Mouse (Mus musculus) embryonic facial prominence, embryonic 14.5 days (tissue): Measurements from ENCODE around the gene Calm3. TPM values are rescaled to one million over a fixed set of nuclear protein-coding genes. Genes with fewer than 3 reads are reported as not detected.

Experiments
- ATAC-seq: fragments of 200-750 bp; cut with Nextera tagmentation; 2 replicates; pipeline ENCODE4 v1.8.0; 2017; ENCODE audit warnings: low read depth, moderate number of reproducible peaks, moderate TSS enrichment
- DNase-seq: peaks from one replicate; pipeline ENCODE4 v3.0.0-alpha.2; 2015; ENCODE audit warnings: low spot score
- H3K27ac ChIP-seq: fragments of 300-500 bp; sonication (generic); replicated peaks from 2 replicates; pipeline ENCODE4 v1.5.1; 2014; ENCODE audit warnings: low read depth, mild to moderate bottlenecking, low read length, moderate library complexity
- H3K27me3 ChIP-seq: fragments of 300-500 bp; sonication (generic); replicated peaks from 2 replicates; pipeline ENCODE4 v1.6.1; 2014; ENCODE audit warnings: low read length; ENCODE audit not compliant: control insufficient read depth, insufficient read depth
- H3K36me3 ChIP-seq: fragments of 300-500 bp; sonication (generic); 2 replicates; pipeline ENCODE4 v1.6.1; 2014; ENCODE audit warnings: low read length, mixed read lengths; ENCODE audit not compliant: control insufficient read depth, insufficient read depth
- H3K4me1 ChIP-seq: fragments of 300-500 bp; sonication (generic); 2 replicates; pipeline ENCODE4 v1.6.1; 2014; ENCODE audit warnings: antibody characterized with exemption, low read length; ENCODE audit not compliant: control insufficient read depth, insufficient read depth
- H3K4me2 ChIP-seq: fragments of 300-500 bp; sonication (generic); 2 replicates; pipeline ENCODE4 v1.6.1; 2014; ENCODE audit warnings: low read depth, mild to moderate bottlenecking, low read length, moderate library complexity, mixed read lengths
- H3K4me3 ChIP-seq: fragments of 300-500 bp; sonication (generic); 2 replicates; pipeline ENCODE4 v1.5.1; 2014; ENCODE audit warnings: low read depth, mild to moderate bottlenecking, low read length
- H3K9ac ChIP-seq: fragments of 300-500 bp; sonication (generic); 2 replicates; pipeline ENCODE4 v1.6.1; 2014; ENCODE audit warnings: low read depth, mild to moderate bottlenecking, low read length, moderate library complexity, mixed read lengths
- H3K9me3 ChIP-seq: fragments of 300-500 bp; sonication (generic); 2 replicates; pipeline ENCODE4 v1.6.1; 2016; ENCODE audit warnings: low read length; ENCODE audit not compliant: control insufficient read depth
- WGBS: fragments of 180-500 bp; shearing (Covaris S2); extraction: QIAGEN DNeasy Blood & Tissue Kit; methylation state at CpG from one replicate; pipeline ENCODE4 v1.1.7; 2014; 5-methylcytosine and 5-hydroxymethylcytosine counted together
- polyA plus RNA-seq: library from polyadenylated mRNA; unstranded; fragments of >200 nt; fragmentation: Nextera tagmentation; extraction: Ambion mirVana; gene quantifications from 2 replicates; pipeline ENCODE4 v1.2.1, GENCODE M21; 2014

The Calm3 gene
- polyA plus RNA-seq, 1 experiment from 2014 or later = 164 TPM

DNA sequence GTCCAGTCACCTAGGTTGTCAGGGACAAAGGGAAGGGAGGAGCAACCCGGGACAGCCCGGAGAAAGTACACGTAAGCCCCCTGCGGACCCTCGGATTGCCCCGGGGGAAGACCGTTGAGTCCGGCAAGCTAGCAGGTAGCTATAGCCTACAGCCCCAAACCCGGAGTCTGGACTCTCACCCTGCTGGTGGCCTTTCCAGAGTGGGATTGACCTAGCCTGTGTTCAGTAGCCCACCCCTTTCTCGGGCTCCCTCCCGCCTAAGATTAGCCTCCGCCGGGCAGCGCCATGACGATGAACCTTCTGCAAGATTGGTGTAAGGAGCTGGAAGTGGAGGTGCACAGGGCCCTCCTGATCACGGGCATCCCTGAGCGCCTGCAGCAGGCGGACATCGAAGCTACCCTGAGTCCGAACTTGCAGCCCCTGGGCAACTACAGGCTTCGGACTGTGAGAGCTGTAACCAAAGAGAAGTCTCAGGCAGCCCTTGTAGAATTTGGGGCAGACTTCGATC is 20.9 kb upstream of the Calm3 start:
- 1% methylated on average over 18 of the region's 22 CpGs for WGBS
- ATAC-seq (peak; percentile 8), DNase-seq (no peak)
- Histone ChIP-seq H3K27me3 (peaks cover 50% of the 10 kb centered on the region), H3K36me3 (no peaks in the 10 kb centered on the region), H3K4me3 (peak overlapping the region; percentile 55), H3K27ac (no peak overlapping the region; the same call in 1 of the 2 replicates), H3K4me1 (peaks cover 34% of the 10 kb centered on the region), H3K9ac (peak overlapping the region; percentile 73), H3K4me2 (peak overlapping the region; percentile 83), H3K9me3 (no peaks in the 10 kb centered on the region)

DNA sequence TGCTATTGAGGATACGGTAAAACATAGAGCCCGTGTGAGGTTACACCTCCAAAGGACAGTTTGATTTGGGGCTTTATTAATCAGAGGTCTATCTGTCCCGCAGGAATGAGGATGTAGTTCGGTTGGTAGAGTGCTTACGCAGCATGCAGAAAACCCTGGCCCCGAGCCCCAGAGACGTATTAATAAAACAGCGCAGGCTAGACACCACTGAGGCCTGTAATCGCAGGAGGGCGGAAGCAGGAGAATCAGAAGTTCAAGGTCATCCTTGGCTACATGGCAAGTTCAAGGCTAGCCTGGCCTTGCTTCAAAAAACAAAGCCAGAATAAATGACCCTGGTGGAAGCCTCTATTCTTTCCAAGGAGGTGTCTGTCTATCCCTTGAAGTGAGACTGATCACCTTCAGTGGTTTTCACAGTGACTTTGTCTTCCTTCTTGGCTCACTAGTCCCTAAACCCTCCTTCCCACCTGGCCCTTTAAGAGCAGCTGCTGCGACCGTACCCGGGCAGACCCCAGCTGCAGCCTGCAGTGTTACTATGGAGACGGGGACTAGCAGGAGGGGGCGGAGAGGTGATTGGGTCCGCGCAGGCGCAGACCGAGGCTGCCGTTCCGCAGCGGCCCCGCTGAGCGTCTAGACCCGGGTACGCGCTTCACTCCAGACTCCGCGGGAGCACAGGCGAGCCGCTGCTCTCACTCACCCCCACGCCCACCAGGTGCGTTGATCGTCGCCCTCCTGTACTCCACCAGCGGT is 20.3 kb upstream of the Calm3 start, which contains the start of gene Pnmal2:
Gene Pnmal2 (plus strand): TSS at position 622 of the 747 bp plus-strand sequence.
- Histone ChIP-seq H3K9me3 (no peaks in the 10 kb centered on the region), H3K36me3 (no peaks in the 10 kb centered on the region), H3K27ac (no peak within 1 kb of the TSS; the same call in 1 of the 2 replicates), H3K4me1 (peaks cover 34% of the 10 kb centered on the region), H3K4me3 (peak within 1 kb of the TSS; percentile 55), H3K9ac (peak within 1 kb of the TSS; percentile 73), H3K27me3 (peaks cover 45% of the 10 kb centered on the region), H3K4me2 (peak within 1 kb of the TSS; percentile 83)
- ATAC-seq = peak; percentile 89
- 21% methylated on average over 24 of the region's 36 CpGs for whole genome bisulfite sequencing
- peak; percentile 95 for DNase-seq

DNA sequence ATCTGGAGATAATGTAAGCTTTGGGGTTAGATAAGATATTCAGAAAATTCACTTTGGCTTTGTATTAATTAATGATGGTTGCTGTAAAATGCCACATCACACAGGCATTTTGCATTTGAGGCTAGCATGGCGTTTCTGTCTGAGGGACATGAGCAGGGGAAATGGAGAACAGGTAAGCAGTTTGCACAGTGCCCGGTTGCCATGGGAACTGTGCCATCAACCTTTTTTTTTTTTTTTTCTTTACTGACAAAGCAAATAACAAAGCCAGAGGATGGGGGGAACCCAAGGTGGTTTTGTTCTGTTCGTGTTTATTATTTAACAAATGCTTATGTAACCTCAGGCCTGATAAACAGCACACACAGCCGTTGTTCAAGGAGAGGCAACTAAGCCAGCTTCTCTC is 18.9 kb upstream of the Calm3 start:
- Histone ChIP-seq H3K9ac (no peak overlapping the region), H3K27ac (no peak overlapping the region), H3K9me3 (no peaks in the 10 kb centered on the region), H3K4me1 (peaks cover 30% of the 10 kb centered on the region), H3K27me3 (peaks cover 31% of the 10 kb centered on the region), H3K36me3 (no peaks in the 10 kb centered on the region), H3K4me2 (no peak overlapping the region), H3K4me3 (no peak overlapping the region)
- WGBS = 51% methylated on average over 4 of the region's 4 CpGs
- ATAC-seq = no peak
- DNase-seq = no peak

DNA sequence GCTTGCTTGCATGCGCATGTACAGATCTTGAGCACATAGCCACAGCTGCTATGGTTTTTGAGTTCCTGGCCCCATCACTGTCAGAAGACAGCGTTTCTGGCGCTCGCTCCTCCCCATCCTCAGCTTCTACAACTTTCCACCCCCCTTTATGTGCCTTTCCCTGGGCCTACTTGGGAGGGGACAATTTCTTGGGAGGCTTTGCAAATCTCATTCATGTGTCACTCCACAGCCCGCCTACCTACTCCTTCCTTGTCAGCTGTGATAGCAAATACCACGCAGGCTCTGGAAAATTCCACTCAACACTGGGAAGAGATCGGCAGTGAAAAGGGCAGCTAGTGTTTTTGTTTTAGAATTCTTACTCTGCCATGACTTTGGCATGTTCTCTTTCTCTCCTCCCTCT is 16.4 kb upstream of the Calm3 start:
- Histone ChIP-seq H3K4me1 (peaks cover 9% of the 10 kb centered on the region), H3K9me3 (no peaks in the 10 kb centered on the region), H3K36me3 (no peaks in the 10 kb centered on the region), H3K27ac (peak overlapping the region; percentile 56), H3K4me3 (no peak overlapping the region), H3K9ac (no peak overlapping the region), H3K4me2 (no peak overlapping the region), H3K27me3 (peaks cover 6% of the 10 kb centered on the region)
- 28% methylated on average over 7 of the region's 7 CpGs for WGBS
- no peak for ATAC-seq
- DNase-seq = peak; percentile 75

DNA sequence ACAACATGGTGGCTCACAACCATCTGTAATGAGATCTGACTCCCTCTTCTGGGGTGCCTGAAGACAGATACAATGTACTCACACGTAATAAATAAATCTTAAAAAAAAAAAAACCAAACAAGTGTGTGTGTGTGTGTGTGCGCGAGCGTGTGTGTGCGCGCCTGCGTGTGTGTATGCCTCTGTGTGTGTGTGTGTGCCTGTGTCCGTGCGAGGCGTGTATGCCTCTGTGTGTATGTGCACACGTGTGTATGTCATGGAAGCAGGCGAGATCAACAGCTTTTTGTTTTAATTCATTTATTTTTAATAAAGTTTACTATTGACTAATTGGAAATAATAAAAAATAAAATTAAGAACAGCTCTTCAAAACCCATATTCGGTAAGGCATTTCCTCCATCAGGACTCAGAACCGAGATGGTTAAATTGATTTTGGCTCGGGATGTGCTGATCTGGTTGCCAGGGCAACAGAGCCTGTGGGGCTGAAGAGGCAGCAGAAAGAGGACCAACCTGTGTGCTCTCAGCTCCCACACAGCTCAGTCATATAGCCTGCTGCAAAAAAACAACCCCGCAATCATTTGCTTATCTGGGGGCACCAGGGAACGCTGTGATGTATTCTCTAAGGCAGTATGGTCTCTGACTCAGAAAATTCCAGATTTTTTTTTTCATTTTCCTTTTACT is 14.3 kb upstream of the Calm3 start:
- no peaks in the 10 kb centered on the region for H3K27me3 ChIP-seq
- no peak overlapping the region for H3K9ac ChIP-seq
- H3K27ac ChIP-seq = no peak overlapping the region
- no peaks in the 10 kb centered on the region for H3K9me3 ChIP-seq
- H3K4me1 ChIP-seq = 0 out of 2 replicates have a peak, but pooled peaks cover 3% of the 10 kb centered on the region
- H3K36me3 ChIP-seq = no peaks in the 10 kb centered on the region
- DNase-seq (peak; percentile 79), ATAC-seq (peak; percentile 60; the same call in 1 of the 2 replicates)
- H3K4me3 ChIP-seq = no peak overlapping the region
- WGBS = 71% methylated on average over 17 of the region's 17 CpGs
- H3K4me2 ChIP-seq = no peak overlapping the region

DNA sequence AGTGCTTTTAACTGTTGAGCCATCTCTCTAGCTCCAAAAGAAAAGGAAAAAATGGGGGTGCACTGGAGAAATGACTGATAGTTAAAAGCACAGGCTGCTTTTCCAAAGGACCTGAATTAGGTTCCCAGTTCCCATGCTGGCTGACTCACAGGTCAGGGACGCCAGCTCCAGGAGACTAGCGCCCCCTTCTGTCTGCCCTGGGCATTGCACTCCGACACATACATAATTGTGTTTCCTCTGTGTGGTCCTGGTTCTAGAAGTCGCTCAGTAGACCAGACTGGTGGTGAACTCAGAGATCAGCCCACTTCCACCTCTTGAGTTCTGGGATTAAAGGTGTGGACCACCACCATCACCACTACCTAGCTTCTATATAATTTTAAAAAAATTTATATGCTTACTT is 13.4 kb upstream of the Calm3 start:
- no peak overlapping the region for H3K4me3 ChIP-seq
- no peaks in the 10 kb centered on the region for H3K9me3 ChIP-seq
- H3K27me3 ChIP-seq = no peaks in the 10 kb centered on the region
- no peaks in the 10 kb centered on the region for H3K36me3 ChIP-seq
- no peak for DNase-seq
- no peak overlapping the region for H3K9ac ChIP-seq
- no peak for ATAC-seq
- 44% methylated on average over 4 of the region's 4 CpGs for WGBS
- no peak overlapping the region for H3K27ac ChIP-seq
- H3K4me2 ChIP-seq = no peak overlapping the region
- H3K4me1 ChIP-seq = 0 out of 2 replicates have a peak, but pooled peaks cover 3% of the 10 kb centered on the region

DNA sequence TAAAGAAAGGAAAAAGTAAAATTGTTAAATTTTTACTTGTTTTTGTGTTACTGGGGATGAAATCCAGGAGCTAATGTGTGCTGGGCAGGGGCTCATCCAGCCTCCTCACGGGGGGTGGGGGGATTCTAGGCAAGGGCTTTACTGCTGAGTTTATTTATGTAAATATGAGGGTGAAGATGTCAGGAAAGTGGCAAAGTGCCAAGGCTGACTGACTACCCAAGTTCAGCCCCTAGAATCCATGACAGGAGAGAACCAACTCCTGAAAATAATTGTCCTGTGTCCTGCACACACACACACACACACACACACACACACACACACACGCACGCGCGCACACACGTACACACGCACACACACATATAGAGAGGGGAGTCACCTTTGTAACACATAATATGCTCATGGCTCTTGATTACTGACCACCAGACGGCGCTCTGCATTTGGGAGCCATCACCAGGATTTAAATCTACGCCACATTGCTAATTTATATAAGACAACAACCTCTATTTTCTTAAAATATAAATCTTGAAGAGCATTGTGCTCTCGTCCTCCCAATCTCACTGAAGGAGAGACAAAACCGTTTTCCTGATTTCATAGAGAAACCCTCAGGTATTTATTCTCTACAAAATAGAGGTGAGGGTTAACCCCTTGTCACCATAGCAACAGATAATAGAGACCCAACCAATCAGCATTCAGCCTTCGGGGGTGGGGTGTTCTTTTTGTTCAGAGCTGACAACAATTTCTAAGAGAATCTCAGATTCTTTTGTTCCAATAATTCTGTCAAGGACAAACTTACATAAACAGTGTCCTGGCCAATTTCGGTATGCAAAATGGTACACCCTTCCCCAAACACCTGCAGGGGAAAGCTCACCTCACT is 9.0 kb upstream of the Calm3 start:
- DNase-seq (peak; percentile 82), ATAC-seq (no peak; the same call in 1 of the 2 replicates)
- Histone ChIP-seq H3K4me2 (no peak overlapping the region), H3K4me3 (no peak overlapping the region), H3K9me3 (no peaks in the 10 kb centered on the region), H3K27ac (no peak overlapping the region), H3K36me3 (no peaks in the 10 kb centered on the region), H3K9ac (no peak overlapping the region), H3K4me1 (no peaks in the 10 kb centered on the region), H3K27me3 (no peaks in the 10 kb centered on the region)
- 34% methylated on average over 14 of the region's 14 CpGs for WGBS

DNA sequence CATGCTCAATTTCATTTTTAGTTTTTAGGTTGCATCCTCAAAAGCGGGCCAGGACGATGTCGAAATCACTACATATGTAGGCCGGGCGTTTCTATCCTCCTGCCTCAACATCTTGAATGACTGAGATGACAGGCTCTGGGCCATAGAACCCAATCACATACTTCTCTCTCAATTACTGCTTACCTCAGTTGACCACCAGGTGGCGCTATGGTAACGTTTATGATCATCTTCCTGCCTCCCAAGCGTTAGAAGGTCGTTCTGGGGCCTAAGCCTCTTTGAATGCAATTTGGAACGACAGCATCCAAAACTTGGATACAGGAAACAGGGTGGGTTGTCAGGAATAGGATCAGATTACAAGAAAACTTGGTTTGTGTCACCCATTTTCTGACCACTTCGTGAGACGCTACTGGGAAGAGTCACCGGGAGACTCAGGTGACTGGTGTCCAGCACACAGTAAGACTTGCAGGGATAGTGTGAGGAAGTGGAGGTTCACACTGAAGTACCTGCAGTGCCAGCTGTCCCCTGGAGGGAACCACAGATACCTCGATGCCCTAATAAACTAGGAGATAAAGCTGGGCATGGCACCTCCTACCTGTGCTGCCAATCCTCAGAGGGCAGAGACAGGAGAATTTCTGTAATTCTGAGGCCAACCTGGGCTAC is 8.2 kb upstream of the Calm3 start:
- H3K9me3 ChIP-seq = no peaks in the 10 kb centered on the region
- WGBS = 15% methylated on average over 14 of the region's 14 CpGs
- peak; percentile 77 for ATAC-seq
- no peak overlapping the region for H3K4me3 ChIP-seq
- no peak overlapping the region for H3K9ac ChIP-seq
- no peaks in the 10 kb centered on the region for H3K36me3 ChIP-seq
- no peak overlapping the region for H3K4me2 ChIP-seq
- no peaks in the 10 kb centered on the region for H3K27me3 ChIP-seq
- no peak overlapping the region for H3K27ac ChIP-seq
- DNase-seq = peak; percentile 90
- no peaks in the 10 kb centered on the region for H3K4me1 ChIP-seq
